ENCODE assay signal across 22 mouse cellular contexts in genomic region chr5:50794453-50795169, GRCm38 (mm10).
DNase-seq lines count a peak whose midpoint lies in the region; ATAC-seq lines count a peak whose summit lies in the region.
"Had no signal": no experiment of that assay in that cellular context is flagged by ENCODE, and none has a peak within 500 bp of the region (broad histone marks: within the 10 kb centered on the region; RNA-seq: fewer than 3 reads in every experiment).

No protein-coding gene starts in this region.

- H3K27me3 ChIP-seq in neural tube, embryonic 11.5 days (ENCODE audit: control insufficient read depth, insufficient read depth, low read length): no peaks in the 10 kb centered on the region
- H3K27me3 ChIP-seq in intestine, embryonic 15.5 days (replicated peaks): no peaks in the 10 kb centered on the region
- no peaks in the 10 kb centered on the region for H3K27me3 ChIP-seq in neural tube, embryonic 12.5 days (replicated peaks)
- H3K27me3 ChIP-seq: limb, embryonic 12.5 days; liver, embryonic 12.5 days had no signal

- no peak overlapping the region for H3K4me3 ChIP-seq in neural tube, embryonic 11.5 days (ENCODE audit: low read depth, low read length)
- H3K4me3 ChIP-seq in intestine, embryonic 15.5 days (replicated peaks): no peak overlapping the region
- no peak overlapping the region for H3K4me3 ChIP-seq in neural tube, embryonic 12.5 days
- H3K4me3 ChIP-seq: heart, embryonic 10.5 days; limb, embryonic 12.5 days; liver, embryonic 12.5 days had no signal

- no peak overlapping the region for H3K27ac ChIP-seq in neural tube, embryonic 11.5 days (ENCODE audit: low read depth, low read length)
- no peak overlapping the region for H3K27ac ChIP-seq in intestine, embryonic 15.5 days
- H3K27ac ChIP-seq in neural tube, embryonic 12.5 days: no peak overlapping the region
- H3K27ac ChIP-seq: heart, embryonic 10.5 days; limb, embryonic 12.5 days; liver, embryonic 12.5 days had no signal

- no peaks in the 10 kb centered on the region for H3K9me3 ChIP-seq in neural tube, embryonic 11.5 days (ENCODE audit: control insufficient read depth, low read length)
- H3K9me3 ChIP-seq in intestine, embryonic 15.5 days: no peaks in the 10 kb centered on the region
- H3K9me3 ChIP-seq in neural tube, embryonic 12.5 days: no peaks in the 10 kb centered on the region
- H3K9me3 ChIP-seq: heart, embryonic 10.5 days; limb, embryonic 12.5 days; liver, embryonic 12.5 days had no signal

- H3K36me3 ChIP-seq in neural tube, embryonic 11.5 days (ENCODE audit: control insufficient read depth, insufficient read depth, low read length): no peaks in the 10 kb centered on the region
- no peaks in the 10 kb centered on the region for H3K36me3 ChIP-seq in intestine, embryonic 15.5 days
- no peaks in the 10 kb centered on the region for H3K36me3 ChIP-seq in neural tube, embryonic 12.5 days
- H3K36me3 ChIP-seq: heart, embryonic 10.5 days; limb, embryonic 12.5 days; liver, embryonic 12.5 days had no signal

- no peak overlapping the region for H3K9ac ChIP-seq in neural tube, embryonic 11.5 days (ENCODE audit: low read length)
- H3K9ac ChIP-seq in intestine, embryonic 15.5 days: no peak overlapping the region
- H3K9ac ChIP-seq in neural tube, embryonic 12.5 days: no peak overlapping the region
- H3K9ac ChIP-seq: forebrain, postnatal 0 days; limb, embryonic 12.5 days; liver, embryonic 12.5 days had no signal

- 72% methylated on average over 2 of the region's 2 CpGs for WGBS in neural tube, embryonic 11.5 days
- WGBS in intestine, embryonic 15.5 days: 67% methylated on average over 2 of the region's 2 CpGs
- WGBS in neural tube, embryonic 12.5 days: 65% methylated on average over 2 of the region's 2 CpGs

- no peak overlapping the region for H3K4me2 ChIP-seq in neural tube, embryonic 11.5 days (ENCODE audit: low read depth)
- H3K4me2 ChIP-seq in intestine, embryonic 15.5 days (replicated peaks): no peak overlapping the region
- H3K4me2 ChIP-seq in neural tube, embryonic 12.5 days (replicated peaks): no peak overlapping the region
- H3K4me2 ChIP-seq: limb, embryonic 12.5 days; liver, embryonic 12.5 days had no signal

- H3K4me1 ChIP-seq in neural tube, embryonic 11.5 days (ENCODE audit: control insufficient read depth, insufficient read depth, low read length): no peaks in the 10 kb centered on the region
- no peaks in the 10 kb centered on the region for H3K4me1 ChIP-seq in intestine, embryonic 15.5 days (replicated peaks)
- H3K4me1 ChIP-seq in neural tube, embryonic 12.5 days: 0 out of 2 replicates have a peak, but pooled peaks cover 3% of the 10 kb centered on the region
- H3K4me1 ChIP-seq: heart, embryonic 10.5 days; limb, embryonic 12.5 days; liver, embryonic 12.5 days had no signal

- peak; percentile 68 for ATAC-seq in neural tube, embryonic 11.5 days (ENCODE audit: insufficient read depth, low FRiP score, low TSS enrichment)
- peak; percentile 83 for ATAC-seq in intestine, embryonic 15.5 days
- peak; percentile 88 for ATAC-seq in neural tube, embryonic 12.5 days (ENCODE audit: low FRiP score, low read depth)
- ATAC-seq: forebrain, postnatal 0 days; inflammation-experienced regulatory T-cells, adult 6 months; liver, embryonic 12.5 days had no signal

- DNase-seq in neural tube, embryonic 11.5 days (ENCODE audit: low spot score): no peak
- DNase-seq in neural tube, embryonic 10.5 days (ENCODE audit: extremely low spot score, low spot score): no peak
- no peak for DNase-seq in natural killer cell, adult 2 months (ENCODE audit: low spot score in 2 of 2)
- no peak for DNase-seq in adrenal gland, adult (ENCODE audit: inconsistent age in 2 of 2, low spot score in 1 of 2)
- no peak for DNase-seq in heart, adult 18-20 months
- no peak for DNase-seq in T-cell, adult 2 months (ENCODE audit: low spot score)
- DNase-seq: cerebellum, adult 18-20 months; cerebellum, postnatal 25 days; embryo, embryonic 11 days; forebrain, postnatal 0 days; heart, postnatal 10 days; kidney, postnatal 4 days; layer of hippocampus, adult 9-11 months; lung, adult 2 months; lung, postnatal 36 days; thymus, postnatal 14 days had no signal
